Mouse (Mus musculus) liver, embryonic 14.5 days (tissue): ENCODE results near the gene Tomm7. TPM values are rescaled to one million over a fixed set of nuclear protein-coding genes. Genes with fewer than 3 reads are reported as not detected.

Source experiments
- ATAC-seq: fragments of 200-750 bp; cut with Nextera tagmentation; 2 replicates; pipeline ENCODE4 v1.8.0; 2017; ENCODE audit warnings: moderate number of reproducible peaks, mild to moderate bottlenecking, moderate library complexity; ENCODE audit not compliant: insufficient read depth
- DNase-seq, 3 experiments: peaks; one replicate each; pipeline ENCODE4 v3.0.0-alpha.2; 2012 to 2013; ENCODE audit warnings: low read depth in 3 of 3, low spot score in 3 of 3
- H3K27ac ChIP-seq: fragments of 300-500 bp; sonication (generic); 2 replicates; pipeline ENCODE4 v1.5.1; 2014; ENCODE audit warnings: moderate library complexity, mild to moderate bottlenecking, control low read depth, inconsistent platforms
- H3K27me3 ChIP-seq: fragments of 300-500 bp; sonication (generic); 2 replicates; pipeline ENCODE4 v1.6.1; 2014; ENCODE audit warnings: mild to moderate bottlenecking, low read length, moderate library complexity; ENCODE audit not compliant: control insufficient read depth, insufficient read depth
- H3K36me3 ChIP-seq: fragments of 300-500 bp; sonication (generic); replicated peaks from 2 replicates; pipeline ENCODE4 v1.6.1; 2014; ENCODE audit warnings: low read depth; ENCODE audit not compliant: control insufficient read depth, insufficient read depth
- H3K4me1 ChIP-seq, 2 experiments: fragments of 200-500 bp in 1 of 2; fragments of 300-500 bp in 1 of 2; sonication (generic) in 1 of 2; replicated peaks; 2 replicates each; pipeline ENCODE4 v1.6.1; 2012 to 2014; ENCODE audit warnings: antibody characterized with exemption in 1 of 2, inconsistent platforms in 1 of 2, low read length in 1 of 2; ENCODE audit not compliant: control insufficient read depth in 2 of 2, insufficient read depth in 2 of 2
- H3K4me2 ChIP-seq: fragments of 300-500 bp; sonication (generic); 2 replicates; pipeline ENCODE4 v1.6.1; 2014; ENCODE audit warnings: low read depth, mild to moderate bottlenecking, control low read depth, moderate library complexity
- H3K4me3 ChIP-seq, 2 experiments: fragments of 200-500 bp in 1 of 2; fragments of 300-500 bp in 1 of 2; sonication (generic) in 1 of 2; 2 replicates each; pipeline ENCODE4 v1.5.1; 2012 to 2014; ENCODE audit warnings: low read depth in 2 of 2, low read length in 2 of 2, mild to moderate bottlenecking in 2 of 2, control low read depth in 1 of 2, inconsistent platforms in 1 of 2, moderate library complexity in 1 of 2; ENCODE audit not compliant: insufficient read depth in 1 of 2
- H3K9ac ChIP-seq: fragments of 300-500 bp; sonication (generic); replicated peaks from 2 replicates; pipeline ENCODE4 v1.6.1; 2014; ENCODE audit warnings: mild to moderate bottlenecking, control low read depth, moderate library complexity
- H3K9me3 ChIP-seq: fragments of 300-500 bp; sonication (generic); 2 replicates; pipeline ENCODE4 v1.6.1; 2016; ENCODE audit warnings: low read length, mixed read lengths; ENCODE audit not compliant: control insufficient read depth
- CTCF ChIP-seq: IDR thresholded peaks from 2 replicates; pipeline ENCODE4 v1.5.1; 2016; ENCODE audit warnings: antibody characterized with exemption, low read depth, control low read depth
- EP300 ChIP-seq: IDR thresholded peaks from 2 replicates; pipeline ENCODE4 v1.6.1; 2016; ENCODE audit warnings: antibody characterized with exemption, low read depth
- WGBS: fragments of 180-500 bp; shearing (Covaris S2); extraction: QIAGEN DNeasy Blood & Tissue Kit; methylation state at CpG from one replicate; pipeline ENCODE4 v1.1.7; 2014; ENCODE audit not compliant: insufficient replicate concordance; 5-methylcytosine and 5-hydroxymethylcytosine counted together
- polyA plus RNA-seq, 2 experiments: library from polyadenylated mRNA; depleted of rRNA in 1 of 2; stranded (reverse) in 1 of 2; unstranded in 1 of 2; fragments of >200 nt; fragmentation: Nextera tagmentation in 1 of 2; extraction: Ambion mirVana in 1 of 2; gene quantifications; 2 replicates each; pipeline versions ENCODE4 v1.2.1 to v1.2.3; 2012 to 2014

Tomm7 gene
- 29.0 and 58.7 TPM in 2 replicates for polyA plus RNA-seq (2012; rRNA removed)
- polyA plus RNA-seq (2014; fragmentation: Nextera tagmentation; extraction: Ambion mirVana): 82.8 and 85.6 TPM in 2 replicates

DNA sequence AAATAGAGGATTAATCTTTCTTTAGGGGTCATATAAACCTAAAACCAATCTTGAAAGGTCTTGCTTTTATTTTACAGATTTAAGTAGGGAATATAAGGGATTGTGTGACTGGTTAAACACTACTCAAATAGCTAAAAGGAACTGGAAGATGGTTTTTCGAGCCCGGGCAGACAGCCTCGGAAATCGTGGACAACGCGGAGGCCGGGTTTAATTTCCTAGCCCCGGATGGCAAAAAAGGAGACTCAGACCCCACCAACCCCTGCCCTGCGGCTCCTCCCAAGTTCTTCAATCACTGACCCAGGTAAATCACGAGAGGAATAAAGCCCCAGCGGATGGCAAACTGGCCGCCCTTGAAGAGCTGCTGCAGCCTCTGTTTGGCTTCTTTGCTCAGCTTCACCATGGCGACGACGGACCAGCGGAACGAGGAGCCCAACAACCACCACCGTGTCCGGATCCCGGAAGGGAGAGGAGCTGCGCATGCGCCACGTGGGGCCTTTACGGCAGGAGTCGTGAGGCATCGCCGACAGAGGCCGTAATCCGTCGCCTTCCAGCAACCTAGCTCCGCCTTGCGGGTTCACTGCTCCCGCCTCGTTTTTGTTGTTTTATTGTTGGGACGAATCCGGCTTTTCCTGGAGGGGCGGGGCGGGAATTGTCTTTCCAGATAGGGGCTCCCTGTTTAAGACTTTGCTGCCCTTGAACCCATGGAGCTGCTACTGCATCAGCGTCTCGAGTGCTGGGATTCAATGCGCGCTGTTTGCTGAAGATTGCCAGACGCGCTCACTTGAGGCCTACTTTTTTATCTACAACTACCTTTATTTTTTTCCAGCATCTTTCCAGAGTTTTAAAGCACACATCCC, at the start of gene Tomm7:
Gene Tomm7, minus strand, starts transcription at position 488 of the 857 bp plus-strand sequence.
- under 1% methylated on average over 44 of the region's 44 CpGs for WGBS
- ATAC-seq: peak; percentile 94
- TF ChIP-seq EP300 (no peak), CTCF (peak; percentile 56)

DNA sequence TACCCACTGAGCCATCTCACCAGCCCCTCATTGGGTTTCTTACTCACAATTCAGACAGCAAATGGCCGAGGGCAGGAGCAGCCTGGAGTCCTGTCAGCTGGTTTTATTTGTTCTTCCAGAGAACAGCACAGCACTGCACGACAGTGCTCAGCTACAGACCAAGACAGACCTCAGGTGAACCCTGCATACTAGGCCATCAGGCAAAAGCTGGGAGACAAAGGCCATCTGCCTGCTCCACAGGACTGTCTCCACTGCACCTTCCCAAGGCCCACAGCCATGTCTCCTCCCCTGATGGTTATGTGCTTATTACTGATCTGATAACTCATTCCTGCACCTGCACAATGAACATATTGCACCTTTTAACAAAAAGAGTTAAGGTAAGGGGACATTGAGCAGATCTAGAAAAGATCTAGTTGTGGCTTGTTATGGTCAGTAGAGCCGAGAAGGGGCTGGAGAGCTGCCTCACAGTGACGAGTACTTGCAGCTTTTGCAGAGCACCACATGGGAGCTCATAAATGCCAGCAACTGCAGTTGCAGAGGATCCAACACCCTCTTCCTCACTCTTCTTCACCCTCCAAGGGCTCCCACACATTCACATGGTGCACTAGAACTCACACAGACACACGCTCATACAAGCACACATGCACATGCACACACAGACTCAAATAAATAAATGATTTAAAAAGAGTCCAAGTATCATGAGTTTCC, 49.3 kb upstream of the Tomm7 start:
- Histone ChIP-seq H3K9ac (no peak overlapping the region), H3K4me2 (no peak overlapping the region), H3K27me3 (no peaks in the 10 kb centered on the region), H3K4me1 (peaks cover 5 to 18% of the 10 kb centered on the region in 2 experiments; a peak in 3 of 4 replicates), H3K9me3 (no peaks in the 10 kb centered on the region), H3K4me3 (no peak overlapping the region), H3K36me3 (no peaks in the 10 kb centered on the region), H3K27ac (no peak overlapping the region)
- ATAC-seq (no peak), DNase-seq (no peak)
- TF ChIP-seq EP300 (no peak), CTCF (no peak)
- 66% methylated on average over 5 of the region's 5 CpGs for WGBS

More for the DNA sequence above, at the start of gene Tomm7:
- peak within 1 kb of the TSS; percentile 70 for H3K4me2 ChIP-seq
- peak within 1 kb of the TSS; percentile 80 to 82 for H3K4me3 ChIP-seq
- peak within 1 kb of the TSS; percentile 70 for H3K27ac ChIP-seq
- H3K27me3 ChIP-seq: no peaks in the 10 kb centered on the region
- peak; percentile 92 to 94 (median 92) for DNase-seq
- no peaks in the 10 kb centered on the region for H3K9me3 ChIP-seq
- H3K9ac ChIP-seq: peak within 1 kb of the TSS; percentile 86
- peaks cover 5% of the 10 kb centered on the region for H3K36me3 ChIP-seq
- peaks cover 8 to 13% of the 10 kb centered on the region in 2 experiments for H3K4me1 ChIP-seq

DNA sequence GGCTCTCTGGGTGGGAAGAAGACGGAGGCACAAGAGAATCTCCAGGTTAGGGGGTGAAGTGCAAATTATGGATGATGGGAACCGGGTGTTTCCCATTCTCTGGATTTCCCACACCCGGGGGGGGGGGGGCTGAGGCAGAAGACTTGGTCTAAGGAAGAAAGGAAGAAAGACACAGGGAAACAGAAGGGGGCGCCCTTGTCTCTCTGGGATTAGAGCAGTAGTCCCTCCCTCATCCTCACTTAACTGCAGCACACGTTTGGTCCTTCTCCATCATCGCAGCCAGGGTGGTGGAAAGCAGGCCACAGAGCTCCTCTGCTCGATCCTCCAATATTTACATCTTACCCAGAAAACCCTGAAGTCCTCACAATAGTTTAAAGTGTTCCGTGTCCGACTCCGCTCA, 46.8 kb upstream of the Tomm7 start:
- Histone ChIP-seq H3K27ac (no peak overlapping the region), H3K4me1 (peaks cover 5 to 18% of the 10 kb centered on the region in 2 experiments; a peak in 3 of 4 replicates), H3K4me3 (no peak overlapping the region), H3K4me2 (no peak overlapping the region), H3K36me3 (no peaks in the 10 kb centered on the region), H3K9me3 (no peaks in the 10 kb centered on the region), H3K27me3 (no peaks in the 10 kb centered on the region), H3K9ac (no peak overlapping the region)
- peak; percentile 85 for TF ChIP-seq CTCF
- no peak for TF ChIP-seq EP300
- 33% methylated on average over 10 of the region's 10 CpGs for WGBS
- ATAC-seq (peak; percentile 69; the same call in 1 of the 2 replicates), DNase-seq (peak; percentile 57 to 60 (median 59))

DNA sequence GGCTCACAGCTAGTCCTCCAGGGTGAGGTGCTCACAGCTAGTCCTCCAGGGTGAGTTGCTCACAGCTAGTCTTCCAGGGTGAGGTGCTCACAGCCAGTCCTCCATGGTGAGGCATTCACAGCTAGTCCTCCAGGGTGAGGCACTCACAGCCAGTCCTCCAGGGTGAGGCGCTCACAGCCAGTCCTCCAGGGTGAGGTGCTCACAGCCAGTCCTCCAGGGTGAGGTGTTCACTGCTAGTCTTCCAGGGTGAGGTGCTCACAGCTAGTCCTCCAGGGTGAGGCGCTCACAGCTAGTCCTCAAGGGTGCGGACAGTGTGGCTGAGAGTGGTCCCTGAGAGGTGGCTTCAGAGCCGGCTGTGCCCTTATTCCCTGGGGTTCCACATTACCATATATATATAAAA, 45.5 kb upstream of the Tomm7 start:
- peak in 1 of 3 experiments; percentile 19 for DNase-seq
- no peak overlapping the region for H3K9ac ChIP-seq
- no peaks in the 10 kb centered on the region for H3K36me3 ChIP-seq
- TF ChIP-seq CTCF (peak; percentile 78), EP300 (no peak)
- no peak overlapping the region for H3K4me2 ChIP-seq
- no peaks in the 10 kb centered on the region for H3K27me3 ChIP-seq
- H3K27ac ChIP-seq: no peak overlapping the region
- ATAC-seq: no peak
- H3K4me3 ChIP-seq: no peak overlapping the region
- H3K9me3 ChIP-seq: no peaks in the 10 kb centered on the region
- WGBS: 69% methylated on average over 4 of the region's 4 CpGs
- H3K4me1 ChIP-seq: peaks cover 4 to 13% of the 10 kb centered on the region in 2 experiments; a peak in 3 of 4 replicates
